ENCODE assay signal across 13 mouse cellular contexts in the genomic region with DNA sequence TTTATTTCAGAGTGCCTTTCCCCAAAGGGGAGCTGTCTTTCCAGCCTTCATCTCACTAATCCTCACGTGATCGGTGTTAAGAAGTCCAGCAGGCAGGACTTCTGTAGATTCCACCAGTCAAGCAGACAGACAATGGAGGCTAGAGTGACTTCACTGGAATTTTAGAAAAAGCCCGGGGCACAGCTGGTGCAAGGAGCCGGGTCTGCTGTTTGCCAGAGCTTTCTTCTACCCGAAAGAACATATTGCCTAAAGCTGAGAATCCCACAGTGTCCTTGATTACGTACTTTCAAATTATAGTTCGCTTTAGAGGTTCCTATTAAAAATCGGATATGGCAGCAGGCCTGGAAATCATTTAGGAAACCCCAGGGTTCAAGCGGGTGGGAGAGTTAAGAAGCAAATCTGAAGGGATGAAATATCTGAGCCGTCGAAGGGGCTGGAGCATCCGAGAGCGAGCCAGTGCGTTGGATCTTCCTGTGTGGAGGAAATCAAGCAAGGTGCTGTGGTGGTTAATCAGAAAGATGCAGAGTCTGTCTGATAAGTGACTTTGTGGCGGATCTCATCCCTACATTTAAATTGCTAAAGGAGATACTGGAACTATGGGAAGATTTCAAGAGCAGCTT.
DNase-seq lines count a peak whose midpoint lies in the region; ATAC-seq lines count a peak whose summit lies in the region.
"Had no signal": no experiment of that assay in that cellular context is flagged by ENCODE, and none has a peak within 500 bp of the region (broad histone marks: within the 10 kb centered on the region; RNA-seq: fewer than 3 reads in every experiment).

No protein-coding gene starts in this region.

- H3K9ac ChIP-seq in midbrain, embryonic 14.5 days (replicated peaks; ENCODE audit: low read length): 0 out of 2 replicates have a peak overlapping the region, but pooled peaks have one; percentile 20
- H3K9ac ChIP-seq in intestine, embryonic 15.5 days: no peak overlapping the region
- H3K9ac ChIP-seq: liver, embryonic 12.5 days had no signal

- DNase-seq in frontal cortex, postnatal 25 days (ENCODE audit: low spot score in 2 of 2): no peak
- peak; percentile 9 for DNase-seq in embryo, embryonic 9.5 days (ENCODE audit: extremely low spot score)
- peak; percentile 4 for DNase-seq in hindbrain, embryonic 10.5 days (ENCODE audit: low spot score)
- DNase-seq in midbrain, embryonic 14.5 days: peak; percentile 82
- no peak for DNase-seq in spleen, adult 18-20 months
- no peak for DNase-seq in heart, adult 8-10 months (ENCODE audit: low spot score)
- DNase-seq: gastrocnemius, postnatal 36 days; heart, postnatal 36 days; kidney, postnatal 4 days had no signal

- no peaks in the 10 kb centered on the region for H3K9me3 ChIP-seq in hindbrain, embryonic 10.5 days
- no peaks in the 10 kb centered on the region for H3K9me3 ChIP-seq in midbrain, embryonic 14.5 days (ENCODE audit: control insufficient read depth, low read length)
- no peaks in the 10 kb centered on the region for H3K9me3 ChIP-seq in intestine, embryonic 15.5 days
- H3K9me3 ChIP-seq: liver, embryonic 12.5 days had no signal

- 0 out of 2 replicates have a peak overlapping the region, but pooled peaks have one; percentile 35 for H3K27ac ChIP-seq in hindbrain, embryonic 10.5 days
- peak overlapping the region; percentile 85 for H3K27ac ChIP-seq in midbrain, embryonic 14.5 days (replicated peaks; ENCODE audit: low read depth, low read length)
- no peak overlapping the region for H3K27ac ChIP-seq in intestine, embryonic 15.5 days
- H3K27ac ChIP-seq: liver, embryonic 12.5 days; macrophage had no signal

- 73% methylated on average over 15 of the region's 15 CpGs for WGBS in hindbrain, embryonic 10.5 days
- WGBS in midbrain, embryonic 14.5 days: 12% methylated on average over 15 of the region's 15 CpGs
- WGBS in intestine, embryonic 15.5 days: 87% methylated on average over 15 of the region's 15 CpGs

- H3K36me3 ChIP-seq in hindbrain, embryonic 10.5 days: no peaks in the 10 kb centered on the region
- H3K36me3 ChIP-seq in midbrain, embryonic 14.5 days (ENCODE audit: control insufficient read depth, insufficient read depth, low read length): no peaks in the 10 kb centered on the region
- no peaks in the 10 kb centered on the region for H3K36me3 ChIP-seq in intestine, embryonic 15.5 days
- H3K36me3 ChIP-seq: liver, embryonic 12.5 days had no signal

- no peaks in the 10 kb centered on the region for H3K4me1 ChIP-seq in hindbrain, embryonic 10.5 days (replicated peaks)
- no peaks in the 10 kb centered on the region for H3K4me1 ChIP-seq in midbrain, embryonic 14.5 days (ENCODE audit: control insufficient read depth, insufficient read depth, low read length)
- no peaks in the 10 kb centered on the region for H3K4me1 ChIP-seq in intestine, embryonic 15.5 days (replicated peaks)
- H3K4me1 ChIP-seq: liver, embryonic 12.5 days had no signal

- H3K4me3 ChIP-seq in hindbrain, embryonic 10.5 days: no peak overlapping the region
- H3K4me3 ChIP-seq in midbrain, embryonic 14.5 days (replicated peaks; ENCODE audit: low read depth, low read length): no peak overlapping the region
- H3K4me3 ChIP-seq in intestine, embryonic 15.5 days (replicated peaks): no peak overlapping the region
- H3K4me3 ChIP-seq: liver, embryonic 12.5 days had no signal

- no peaks in the 10 kb centered on the region for H3K27me3 ChIP-seq in hindbrain, embryonic 10.5 days (ENCODE audit: insufficient read depth, poor library complexity, severe bottlenecking)
- H3K27me3 ChIP-seq in midbrain, embryonic 14.5 days (ENCODE audit: control insufficient read depth, insufficient read depth, low read length): no peaks in the 10 kb centered on the region
- H3K27me3 ChIP-seq in intestine, embryonic 15.5 days (replicated peaks): no peaks in the 10 kb centered on the region
- H3K27me3 ChIP-seq: liver, embryonic 12.5 days had no signal

- peak; percentile 65 for ATAC-seq in frontal cortex, adult (ENCODE audit: low TSS enrichment)
- ATAC-seq in midbrain, embryonic 14.5 days (ENCODE audit: low FRiP score, low TSS enrichment): peak; percentile 89
- ATAC-seq in intestine, embryonic 15.5 days: no peak
- ATAC-seq: liver, embryonic 12.5 days had no signal

- H3K4me2 ChIP-seq in midbrain, embryonic 14.5 days (ENCODE audit: low read length): peak overlapping the region; percentile 39
- no peak overlapping the region for H3K4me2 ChIP-seq in intestine, embryonic 15.5 days (replicated peaks)
- H3K4me2 ChIP-seq: liver, embryonic 12.5 days had no signal

Comparison
In these comparisons a context has a peak if more than half of its experiments do, and no peak if none do; other contexts are left out.
1. DNase-seq: peak in embryo, embryonic 9.5 days (single experiment), hindbrain, embryonic 10.5 days (single experiment) and midbrain, embryonic 14.5 days (single experiment); none in frontal cortex, postnatal 25 days (0 of 2), spleen, adult 18-20 months (0 of 2) and heart, adult 8-10 months (single experiment).